Mouse (Mus musculus): ENCODE measurements around the gene Tlr3. TPM values are rescaled to one million over a fixed set of nuclear protein-coding genes. Genes with fewer than 3 reads are reported as not detected.

Gene Tlr3
- total RNA-seq (2015; ENCODE audit: low replicate concordance) = not detected in 2 replicates
- total RNA-seq (2017; ENCODE audit: low replicate concordance) = 0.09 and 0.28 TPM in 2 replicates

GRCm38 (mm10) chr8:45410882-45411281 lies at the start of gene Tlr3:
Tlr3 (minus strand) TSS chr8:45411080.
- no peak for ATAC-seq (replicated peaks; ENCODE audit: low FRiP score, poor library complexity, severe bottlenecking)

- no peak for ATAC-seq (replicated peaks; ENCODE audit: low FRiP score, poor library complexity, severe bottlenecking)
These were observed 47.0 kb upstream of the Tlr3 start for GRCm38 (mm10) chr8:45457874-45458273.

GRCm38 (mm10) chr8:45454426-45454825 lies 43.5 kb upstream of the Tlr3 start:
- no peak for ATAC-seq (replicated peaks; ENCODE audit: low FRiP score, poor library complexity, severe bottlenecking)

GRCm38 (mm10) chr8:45452115-45452514 lies 41.2 kb upstream of the Tlr3 start:
- no peak for ATAC-seq (replicated peaks; ENCODE audit: low FRiP score, poor library complexity, severe bottlenecking)

GRCm38 (mm10) chr8:45448842-45449241 lies 38.0 kb upstream of the Tlr3 start:
- ATAC-seq (replicated peaks; ENCODE audit: low FRiP score, poor library complexity, severe bottlenecking) = no peak

- no peak for ATAC-seq (replicated peaks; ENCODE audit: low FRiP score, poor library complexity, severe bottlenecking)
These were observed 37.4 kb upstream of the Tlr3 start for GRCm38 (mm10) chr8:45448257-45448656.

GRCm38 (mm10) chr8:45438899-45439535 lies 28.1 kb upstream of the Tlr3 start:
- no peak for ATAC-seq (replicated peaks; ENCODE audit: low FRiP score, poor library complexity, severe bottlenecking)

- no peak for ATAC-seq (replicated peaks; ENCODE audit: low FRiP score, poor library complexity, severe bottlenecking)
These were observed 9.3 kb upstream of the Tlr3 start for GRCm38 (mm10) chr8:45420151-45420550.

- no peak for ATAC-seq (replicated peaks; ENCODE audit: low FRiP score, poor library complexity, severe bottlenecking)
These were observed 4.1 kb upstream of the Tlr3 start for GRCm38 (mm10) chr8:45414965-45415364.

- no peak for ATAC-seq (replicated peaks; ENCODE audit: low FRiP score, poor library complexity, severe bottlenecking)
These were observed 567 bp downstream of the Tlr3 start for GRCm38 (mm10) chr8:45410146-45410880.

GRCm38 (mm10) chr8:45409702-45410101 lies 1.2 kb downstream of the Tlr3 start:
- no peak for ATAC-seq (replicated peaks; ENCODE audit: low FRiP score, poor library complexity, severe bottlenecking)

GRCm38 (mm10) chr8:45383250-45383649 lies 27.6 kb downstream of the Tlr3 start:
- no peak for ATAC-seq (replicated peaks; ENCODE audit: low FRiP score, poor library complexity, severe bottlenecking)

GRCm38 (mm10) chr8:45381963-45382347 lies 28.9 kb downstream of the Tlr3 start, which contains the start of gene Fam149a:
Fam149a (minus strand) TSS chr8:45382291.
- ATAC-seq (replicated peaks; ENCODE audit: low FRiP score, poor library complexity, severe bottlenecking) = no peak

GRCm38 (mm10) chr8:45381075-45381962 lies 29.6 kb downstream of the Tlr3 start:
- no peak for ATAC-seq (replicated peaks; ENCODE audit: low FRiP score, poor library complexity, severe bottlenecking)

- no peak for ATAC-seq (replicated peaks; ENCODE audit: low FRiP score, poor library complexity, severe bottlenecking)
These were observed 30.3 kb downstream of the Tlr3 start for GRCm38 (mm10) chr8:45380598-45380997.

- ATAC-seq (replicated peaks; ENCODE audit: low FRiP score, poor library complexity, severe bottlenecking) = no peak
These were observed 36.8 kb downstream of the Tlr3 start for GRCm38 (mm10) chr8:45374071-45374470.

GRCm38 (mm10) chr8:45367154-45367553 lies 43.7 kb downstream of the Tlr3 start:
- ATAC-seq (replicated peaks; ENCODE audit: low FRiP score, poor library complexity, severe bottlenecking) = no peak

- no peak for ATAC-seq (replicated peaks; ENCODE audit: low FRiP score, poor library complexity, severe bottlenecking)
These were observed 47.7 kb downstream of the Tlr3 start for GRCm38 (mm10) chr8:45363220-45363619.

GRCm38 (mm10) chr8:45362323-45362722 lies 48.6 kb downstream of the Tlr3 start:
- no peak for ATAC-seq (replicated peaks; ENCODE audit: low FRiP score, poor library complexity, severe bottlenecking)

- no peak for ATAC-seq (replicated peaks; ENCODE audit: low FRiP score, poor library complexity, severe bottlenecking)
These were observed 51.7 kb downstream of the Tlr3 start for GRCm38 (mm10) chr8:45359091-45359605.
